Mouse (Mus musculus): ENCODE results near the gene Galp. TPM values are rescaled to one million over a fixed set of nuclear protein-coding genes. Genes with fewer than 3 reads are reported as not detected.

The Galp gene
- polyA plus RNA-seq (2012; fragmentation: generic; extraction: Trizol), result not detected
- long read RNA-seq, experiment 1, result 0 reads
- long read RNA-seq, experiment 2, result 0 reads

DNA sequence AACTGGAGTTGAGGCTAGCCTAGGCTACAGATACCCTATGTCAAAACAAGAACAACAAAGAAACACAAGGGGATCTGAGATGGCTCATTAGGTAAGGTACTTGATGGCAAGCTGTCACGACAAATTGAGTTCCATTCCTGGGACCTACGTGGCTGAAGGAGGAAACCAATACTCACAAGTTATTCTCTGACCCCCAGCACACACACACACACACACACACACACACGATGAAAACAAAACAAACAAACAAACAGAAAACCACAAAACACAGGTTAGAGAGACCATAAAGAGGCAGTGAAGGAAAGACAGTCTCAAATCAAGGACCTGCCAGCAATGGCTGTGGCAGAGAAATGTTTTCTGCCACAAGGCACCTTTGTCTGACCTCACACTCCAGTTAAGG lies at the start of gene Galp:
Gene Galp, plus strand, starts transcription at position 301 of the 400 bp plus-strand sequence.
- Histone ChIP-seq H3K27me3 (ENCODE audit: control insufficient read depth, insufficient read depth, insufficient read length) (no peaks in the 10 kb centered on the region), H3K79me3 (ENCODE audit: low read depth) (no peaks in the 10 kb centered on the region), H3K79me2 (ENCODE audit: control insufficient read depth, insufficient read depth) (no peaks in the 10 kb centered on the region), H3K36me3 (ENCODE audit: control insufficient read depth, insufficient read depth) (no peaks in the 10 kb centered on the region), H3K4me3 (ENCODE audit: insufficient read depth, poor library complexity, severe bottlenecking) (no peak within 1 kb of the TSS), H3ac (ENCODE audit: control insufficient read depth, insufficient read length, low read depth) (no peak within 1 kb of the TSS)
- no peak for TF ChIP-seq MYOG (IDR thresholded peaks at IDR 0.05; ENCODE audit: control insufficient read depth, extremely low read depth, insufficient read length)
- no peak for TF ChIP-seq MAX (IDR thresholded peaks at IDR 0.05)
- TF ChIP-seq CEBPB (IDR thresholded peaks at IDR 0.05; ENCODE audit: low read depth), result no peak
- TF ChIP-seq MYOD1 (IDR thresholded peaks at IDR 0.05; ENCODE audit: control insufficient read depth, insufficient read length, low read depth), result no peak
- no peak for TF ChIP-seq FOSL1 (IDR thresholded peaks at IDR 0.05; ENCODE audit: insufficient read depth, low read length, poor library complexity, severe bottlenecking)
- no peak for TF ChIP-seq USF1 (IDR thresholded peaks at IDR 0.05; ENCODE audit: low read depth)

DNA sequence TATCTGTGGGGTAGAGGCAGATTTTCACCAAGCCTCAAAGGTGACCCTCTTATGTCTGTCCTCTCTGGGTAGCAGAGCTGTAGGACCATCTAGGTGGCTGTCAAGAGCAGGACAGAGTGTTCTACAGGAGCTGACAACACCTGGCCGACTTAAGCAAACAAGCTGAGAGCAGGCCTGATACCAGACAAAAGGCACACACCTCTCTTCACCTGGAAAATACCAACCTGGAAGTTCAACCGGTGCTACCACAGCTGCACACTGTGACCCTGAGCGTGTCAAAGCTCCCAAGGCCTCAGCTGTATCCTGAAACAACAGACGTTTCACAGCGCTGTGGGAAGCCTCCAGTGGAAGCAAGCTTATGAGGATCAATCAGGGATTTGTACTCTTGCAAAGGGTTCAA lies 49.2 kb upstream of the Galp start:
- no peaks in the 10 kb centered on the region for H3K36me3 ChIP-seq (ENCODE audit: control insufficient read depth, insufficient read depth)
- TF ChIP-seq CTCF (IDR thresholded peaks at IDR 0.05; ENCODE audit: control insufficient read depth, insufficient read depth, insufficient read length), result no peak
- TF ChIP-seq MAX (IDR thresholded peaks at IDR 0.05), result no peak
- no peak for TF ChIP-seq CEBPB (IDR thresholded peaks at IDR 0.05; ENCODE audit: low read depth)
- no peak overlapping the region for H3ac ChIP-seq (ENCODE audit: control insufficient read depth, insufficient read length, low read depth)
- H3K79me3 ChIP-seq (ENCODE audit: low read depth), result peaks cover 92% of the 10 kb centered on the region
- peaks cover 99% of the 10 kb centered on the region for H3K79me2 ChIP-seq (ENCODE audit: control insufficient read depth, insufficient read depth)
- no peak overlapping the region for H3K4me3 ChIP-seq (ENCODE audit: insufficient read depth, poor library complexity, severe bottlenecking)
- H3K27me3 ChIP-seq (ENCODE audit: control insufficient read depth, insufficient read depth, insufficient read length), result no peaks in the 10 kb centered on the region

DNA sequence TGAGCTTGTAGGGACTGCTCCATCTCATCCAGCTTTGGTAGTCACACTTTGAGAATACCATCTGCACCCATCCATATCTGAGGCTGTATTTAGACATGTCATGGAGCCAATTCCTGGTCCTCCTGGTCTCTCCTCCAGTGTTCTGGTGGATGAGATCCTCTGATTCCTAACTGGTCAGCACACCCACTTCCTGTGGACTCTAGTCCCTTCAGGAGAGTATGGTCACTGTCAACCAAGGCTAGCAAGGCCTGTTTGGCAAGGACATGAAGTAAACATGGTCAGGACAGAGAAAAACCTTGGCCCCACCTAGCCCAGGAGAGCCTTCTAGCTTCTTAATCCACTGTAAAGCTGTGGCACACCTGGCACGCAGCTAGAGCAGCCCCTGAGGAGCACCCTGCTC lies 45.6 kb upstream of the Galp start:
- Histone ChIP-seq H3K36me3 (ENCODE audit: control insufficient read depth, insufficient read depth) (no peaks in the 10 kb centered on the region), H3K79me3 (ENCODE audit: low read depth) (peaks cover 86% of the 10 kb centered on the region), H3K4me3 (ENCODE audit: insufficient read depth, poor library complexity, severe bottlenecking) (no peak overlapping the region), H3K79me2 (ENCODE audit: control insufficient read depth, insufficient read depth) (peaks cover 92% of the 10 kb centered on the region), H3K27me3 (ENCODE audit: control insufficient read depth, insufficient read depth, insufficient read length) (no peaks in the 10 kb centered on the region), H3ac (ENCODE audit: control insufficient read depth, insufficient read length, low read depth) (no peak overlapping the region)
- TF ChIP-seq CTCF (IDR thresholded peaks at IDR 0.05; ENCODE audit: control insufficient read depth, insufficient read depth, insufficient read length) (no peak), MYOG (IDR thresholded peaks at IDR 0.05; ENCODE audit: control insufficient read depth, extremely low read depth, insufficient read length) (no peak), CEBPB (IDR thresholded peaks at IDR 0.05; ENCODE audit: low read depth) (no peak), MYOD1 (IDR thresholded peaks at IDR 0.05; ENCODE audit: control insufficient read depth, insufficient read length, low read depth) (no peak), USF1 (IDR thresholded peaks at IDR 0.05; ENCODE audit: low read depth) (no peak), FOSL1 (IDR thresholded peaks at IDR 0.05; ENCODE audit: insufficient read depth, low read length, poor library complexity, severe bottlenecking) (no peak), MAX (IDR thresholded peaks at IDR 0.05) (no peak)

DNA sequence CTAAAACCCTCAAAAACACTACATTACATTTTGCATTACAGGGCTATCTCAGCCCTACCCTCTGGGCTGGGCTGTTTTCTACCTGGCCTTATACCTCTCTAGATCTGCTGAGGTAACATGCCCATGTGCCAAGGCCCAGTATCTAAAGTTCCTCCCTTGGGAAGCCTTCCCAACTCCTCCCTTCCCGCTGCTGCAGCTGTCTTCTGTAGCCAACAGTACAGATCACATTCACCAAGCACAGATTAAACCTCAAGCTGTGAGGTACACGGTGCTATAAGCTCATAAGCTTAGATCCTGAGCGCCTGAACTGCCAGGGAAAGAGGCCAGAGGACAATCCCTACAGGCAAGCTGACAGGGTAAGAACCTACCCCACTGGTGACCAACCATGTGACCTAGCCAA lies 44.9 kb upstream of the Galp start:
- TF ChIP-seq CTCF (IDR thresholded peaks at IDR 0.05; ENCODE audit: control insufficient read depth, insufficient read depth, insufficient read length), result no peak
- TF ChIP-seq MAX (IDR thresholded peaks at IDR 0.05), result no peak
- no peak for TF ChIP-seq MYOD1 (IDR thresholded peaks at IDR 0.05; ENCODE audit: control insufficient read depth, insufficient read length, low read depth)
- TF ChIP-seq USF1 (IDR thresholded peaks at IDR 0.05; ENCODE audit: low read depth), result no peak
- no peak for TF ChIP-seq CEBPB (IDR thresholded peaks at IDR 0.05; ENCODE audit: low read depth)
- TF ChIP-seq FOSL1 (IDR thresholded peaks at IDR 0.05; ENCODE audit: insufficient read depth, low read length, poor library complexity, severe bottlenecking), result no peak
- no peak for TF ChIP-seq MYOG (IDR thresholded peaks at IDR 0.05; ENCODE audit: control insufficient read depth, extremely low read depth, insufficient read length)
- H3K79me2 ChIP-seq (ENCODE audit: control insufficient read depth, insufficient read depth), result peaks cover 84% of the 10 kb centered on the region
- no peak overlapping the region for H3ac ChIP-seq (ENCODE audit: control insufficient read depth, insufficient read length, low read depth)

DNA sequence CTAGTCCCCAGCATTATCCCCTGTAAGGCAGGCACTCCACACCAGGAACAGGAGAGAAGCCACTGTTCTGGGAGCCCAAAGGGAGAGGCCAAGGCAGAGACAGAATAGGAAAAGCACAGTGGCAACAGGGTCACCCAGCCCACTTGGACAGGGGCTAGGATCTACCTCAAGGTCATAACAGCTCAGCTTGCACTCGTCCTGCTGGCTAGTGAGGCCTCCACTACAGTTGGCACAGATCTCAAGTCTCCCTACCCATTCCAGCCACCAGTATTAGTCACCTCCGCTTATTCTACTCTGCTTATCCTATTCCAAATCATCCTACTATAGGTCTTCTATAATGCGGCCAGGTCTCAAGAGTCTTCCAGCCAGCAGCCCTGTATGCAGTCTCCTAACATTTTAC lies 43.8 kb upstream of the Galp start:
- peaks cover 73% of the 10 kb centered on the region for H3K79me2 ChIP-seq (ENCODE audit: control insufficient read depth, insufficient read depth)
- TF ChIP-seq MAX (IDR thresholded peaks at IDR 0.05), result no peak
- TF ChIP-seq MYOD1 (IDR thresholded peaks at IDR 0.05; ENCODE audit: control insufficient read depth, insufficient read length, low read depth), result no peak
- H3K79me3 ChIP-seq (ENCODE audit: low read depth), result peaks cover 71% of the 10 kb centered on the region
- H3K36me3 ChIP-seq (ENCODE audit: control insufficient read depth, insufficient read depth), result no peaks in the 10 kb centered on the region
- no peak overlapping the region for H3ac ChIP-seq (ENCODE audit: control insufficient read depth, insufficient read length, low read depth)
- H3K27me3 ChIP-seq (ENCODE audit: control insufficient read depth, insufficient read depth, insufficient read length), result no peaks in the 10 kb centered on the region
- H3K4me3 ChIP-seq (ENCODE audit: insufficient read depth, poor library complexity, severe bottlenecking), result no peak overlapping the region

More for the DNA sequence above, 44.9 kb upstream of the Galp start:
- H3K79me3 ChIP-seq (ENCODE audit: low read depth), result peaks cover 79% of the 10 kb centered on the region
- H3K27me3 ChIP-seq (ENCODE audit: control insufficient read depth, insufficient read depth, insufficient read length), result no peaks in the 10 kb centered on the region
- H3K36me3 ChIP-seq (ENCODE audit: control insufficient read depth, insufficient read depth), result no peaks in the 10 kb centered on the region
- no peak overlapping the region for H3K4me3 ChIP-seq (ENCODE audit: insufficient read depth, poor library complexity, severe bottlenecking)

DNA sequence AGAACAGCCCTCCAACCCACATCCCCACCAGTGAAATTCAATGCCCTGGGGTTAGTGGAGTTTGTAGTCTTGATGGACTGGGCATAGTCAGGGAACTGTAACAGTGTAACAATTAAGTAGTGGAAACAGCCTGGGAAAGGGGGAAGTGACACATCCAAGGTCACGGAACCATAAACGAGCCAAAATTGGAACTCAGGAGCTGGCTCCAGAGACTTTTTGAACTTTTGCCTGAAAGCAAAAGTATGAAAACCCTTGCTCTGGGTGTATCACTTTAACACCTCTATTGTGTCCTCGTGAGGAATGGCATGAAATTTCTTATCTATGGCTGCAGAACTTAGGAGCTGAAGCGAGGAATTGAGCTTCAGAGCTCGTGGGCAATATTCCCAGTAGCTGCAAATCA lies 42.7 kb upstream of the Galp start:
- Histone ChIP-seq H3K27me3 (ENCODE audit: control insufficient read depth, insufficient read depth, insufficient read length) (no peaks in the 10 kb centered on the region), H3K79me2 (ENCODE audit: control insufficient read depth, insufficient read depth) (peaks cover 63% of the 10 kb centered on the region), H3K4me3 (ENCODE audit: insufficient read depth, poor library complexity, severe bottlenecking) (no peak overlapping the region), H3K79me3 (ENCODE audit: low read depth) (peaks cover 62% of the 10 kb centered on the region), H3ac (ENCODE audit: control insufficient read depth, insufficient read length, low read depth) (no peak overlapping the region), H3K36me3 (ENCODE audit: control insufficient read depth, insufficient read depth) (no peaks in the 10 kb centered on the region)
- TF ChIP-seq FOSL1 (IDR thresholded peaks at IDR 0.05; ENCODE audit: insufficient read depth, low read length, poor library complexity, severe bottlenecking), result no peak

Data from C2C12 (cell line).